Mouse (Mus musculus) bone marrow, adult 2 months (tissue): ENCODE data around the gene Tmem254b.
"Not testable (repeated sequence)": the region's sequence is repeated elsewhere in the genome, so short reads cannot be mapped to it uniquely, and the experiment has no call there.

ENCODE experiments used
- CTCF ChIP-seq: fragments of 200-500 bp; IDR thresholded peaks from 2 replicates; pipeline ENCODE4 v1.5.1; 2011; ENCODE audit warnings: low read length, control low read depth; ENCODE audit not compliant: control insufficient read depth, insufficient read depth
- POLR2A ChIP-seq: fragments of 200-500 bp; IDR thresholded peaks from 2 replicates; pipeline ENCODE4 v1.6.1; 2011; ENCODE audit warnings: low read depth, mild to moderate bottlenecking, control low read depth, low read length, borderline replicate concordance; ENCODE audit not compliant: control insufficient read depth

GRCm38 (mm10) chr14:26206926-26207247, at the start of gene Tmem254b:
- not testable (repeated sequence) for TF ChIP-seq CTCF, POLR2A
